Mouse (Mus musculus) testis, adult 2 months (tissue): ENCODE measurements around the gene Ggcx.

ENCODE experiments used
- CTCF ChIP-seq: fragments of 200-500 bp; IDR thresholded peaks from 2 replicates; pipeline ENCODE4 v1.5.1; 2012; ENCODE audit warnings: low read depth, mild to moderate bottlenecking, inconsistent platforms, low read length, moderate library complexity; ENCODE audit not compliant: control insufficient read depth, insufficient read depth, insufficient replicate concordance
- POLR2A ChIP-seq: fragments of 200-500 bp; IDR thresholded peaks from 2 replicates; pipeline ENCODE4 v1.6.1; 2012; ENCODE audit warnings: low read depth, mild to moderate bottlenecking, inconsistent platforms, low read length, moderate library complexity; ENCODE audit not compliant: control insufficient read depth

DNA sequence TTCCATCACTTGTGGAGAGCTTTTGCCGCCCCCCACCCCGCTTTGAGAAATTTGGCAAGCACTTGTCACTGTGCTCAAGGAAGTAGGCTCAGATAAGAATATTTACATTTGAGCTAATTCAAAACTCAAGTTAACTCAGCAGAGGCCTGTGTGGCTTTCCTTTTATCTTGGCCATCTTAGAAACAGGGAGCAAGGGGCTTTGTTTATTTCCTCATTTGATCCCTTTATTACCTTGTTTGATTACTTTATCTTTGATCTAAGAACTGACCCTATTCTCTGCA lies 66.3 kb downstream of the Ggcx start:
- TF ChIP-seq CTCF: no peak
- TF ChIP-seq POLR2A: no peak
